Mouse (Mus musculus) granulocyte monocyte progenitor cell, adult 5-6 weeks (primary cell): ENCODE measurements around the gene Mt2. TPM values are rescaled to one million over a fixed set of nuclear protein-coding genes. Genes with fewer than 3 reads are reported as not detected.
A peak's percentile ranks its signal among the peaks of the same experiment; 100 is the strongest.
"Not testable (repeated sequence)": the region's sequence is repeated elsewhere in the genome, so short reads cannot be mapped to it uniquely, and the experiment has no call there.

Source experiments
- ATAC-seq: replicated peaks from 2 replicates; pipeline ENCODE4 v1.8.0; 2016; ENCODE audit warnings: mild to moderate bottlenecking, moderate TSS enrichment, inconsistent platforms; ENCODE audit not compliant: poor library complexity, severe bottlenecking
- total RNA-seq, 2 experiments: library from RNA; stranded (forward) in 1 of 2; stranded (reverse) in 1 of 2; fragments of 200-712, 200-1000 nt in 1 of 2; fragments of >200 nt in 1 of 2; fragmentation: Nextera tagmentation in 1 of 2; gene quantifications; 2 replicates each; pipeline ENCODE4 v1.2.3; 2014 to 2017

The Mt2 gene
- 0.82 and 4.7 TPM in 2 replicates for total RNA-seq (2014; fragmentation: Nextera tagmentation)
- total RNA-seq (2017), result 3.9 and 8.7 TPM in 2 replicates

- peak; percentile 77 for ATAC-seq
Observed at GRCm38 (mm10) chr8:94172075-94172808, at the start of gene Mt2. Mt2 (plus strand) TSS chr8:94172664.

GRCm38 (mm10) chr8:94122711-94123468, 49.6 kb upstream of the Mt2 start:
- ATAC-seq, result peak; percentile 89

- ATAC-seq, result no peak
Observed at GRCm38 (mm10) chr8:94127711-94128110, 44.8 kb upstream of the Mt2 start.

GRCm38 (mm10) chr8:94129133-94129789, 43.2 kb upstream of the Mt2 start:
- ATAC-seq, result no peak

GRCm38 (mm10) chr8:94130126-94130525, 42.3 kb upstream of the Mt2 start:
- no peak for ATAC-seq

- no peak for ATAC-seq
Observed at GRCm38 (mm10) chr8:94132096-94132495, 40.4 kb upstream of the Mt2 start.

GRCm38 (mm10) chr8:94134601-94135000, 37.9 kb upstream of the Mt2 start:
- not testable (repeated sequence) for ATAC-seq

- ATAC-seq, result no peak
Observed at GRCm38 (mm10) chr8:94135556-94135955, 36.9 kb upstream of the Mt2 start.

- ATAC-seq, result no peak
Observed at GRCm38 (mm10) chr8:94136192-94136591, 36.3 kb upstream of the Mt2 start.

- ATAC-seq, result no peak
Observed at GRCm38 (mm10) chr8:94136933-94137332, 35.5 kb upstream of the Mt2 start, which contains the start of gene Mt4. Mt4 (plus strand) TSS chr8:94137197.

GRCm38 (mm10) chr8:94140266-94140795, 32.1 kb upstream of the Mt2 start:
- ATAC-seq, result no peak

GRCm38 (mm10) chr8:94148236-94148635, 24.2 kb upstream of the Mt2 start:
- no peak for ATAC-seq

- peak; percentile 43; the same call in 1 of the 2 replicates for ATAC-seq
Observed at GRCm38 (mm10) chr8:94150925-94151324, 21.5 kb upstream of the Mt2 start.

- ATAC-seq, result peak; percentile 88
Observed at GRCm38 (mm10) chr8:94152513-94153300, 19.8 kb upstream of the Mt2 start, which contains the start of gene Mt3. Mt3 (plus strand) TSS chr8:94152607.

- no peak for ATAC-seq
Observed at GRCm38 (mm10) chr8:94153451-94153850, 19.0 kb upstream of the Mt2 start.

- no peak for ATAC-seq
Observed at GRCm38 (mm10) chr8:94154537-94154936, 17.9 kb upstream of the Mt2 start.

- ATAC-seq, result no peak
Observed at GRCm38 (mm10) chr8:94156092-94156491, 16.4 kb upstream of the Mt2 start.

GRCm38 (mm10) chr8:94165772-94166171, 6.7 kb upstream of the Mt2 start:
- ATAC-seq, result not testable (repeated sequence)

- peak; percentile 84 for ATAC-seq
Observed at GRCm38 (mm10) chr8:94167244-94167643, 5.2 kb upstream of the Mt2 start.

GRCm38 (mm10) chr8:94169547-94169946, 2.9 kb upstream of the Mt2 start:
- ATAC-seq, result no peak
